Mouse (Mus musculus) liver, embryonic 13.5 days (tissue): ENCODE results near the gene Gm10591. TPM values are rescaled to one million over a fixed set of nuclear protein-coding genes. Genes with fewer than 3 reads are reported as not detected.
"Not testable (repeated sequence)": the region's sequence is repeated elsewhere in the genome, so short reads cannot be mapped to it uniquely, and the experiment has no call there.

Experiments
- ATAC-seq: fragments of 200-750 bp; cut with Nextera tagmentation; 2 replicates; pipeline ENCODE4 v1.8.0; 2017; ENCODE audit warnings: low read depth, mild to moderate bottlenecking, moderate number of reproducible peaks, moderate library complexity
- DNase-seq: peaks from one replicate; pipeline ENCODE4 v3.0.0; 2022
- H3K27ac ChIP-seq: fragments of 300-500 bp; sonication (generic); 2 replicates; pipeline ENCODE4 v1.5.1; 2015; ENCODE audit warnings: moderate library complexity, mild to moderate bottlenecking, inconsistent platforms
- H3K27me3 ChIP-seq: fragments of 300-500 bp; sonication (generic); 2 replicates; pipeline ENCODE4 v1.6.1; 2015; ENCODE audit warnings: mild to moderate bottlenecking, inconsistent platforms
- H3K36me3 ChIP-seq: fragments of 300-500 bp; sonication (generic); 2 replicates; pipeline ENCODE4 v1.6.1; 2015; ENCODE audit warnings: mild to moderate bottlenecking, inconsistent platforms
- H3K4me1 ChIP-seq: fragments of 300-500 bp; sonication (generic); replicated peaks from 2 replicates; pipeline ENCODE4 v1.6.1; 2015; ENCODE audit warnings: inconsistent platforms
- H3K4me2 ChIP-seq: fragments of 300-500 bp; sonication (generic); 2 replicates; pipeline ENCODE4 v1.6.1; 2015; ENCODE audit warnings: inconsistent platforms, mild to moderate bottlenecking, moderate library complexity
- H3K4me3 ChIP-seq: fragments of 300-500 bp; sonication (generic); replicated peaks from 2 replicates; pipeline ENCODE4 v1.5.1; 2015; ENCODE audit warnings: mild to moderate bottlenecking, inconsistent platforms
- H3K9ac ChIP-seq: fragments of 300-500 bp; sonication (generic); 2 replicates; pipeline ENCODE4 v1.6.1; 2015; ENCODE audit warnings: mild to moderate bottlenecking, inconsistent platforms
- H3K9me3 ChIP-seq: fragments of 300-500 bp; sonication (generic); replicated peaks from 2 replicates; pipeline ENCODE4 v1.6.1; 2016; ENCODE audit warnings: inconsistent platforms
- WGBS: fragments of 180-500 bp; shearing (Covaris S2); methylation state at CpG from one replicate; pipeline ENCODE4 v1.1.7; 2015; ENCODE audit not compliant: insufficient replicate concordance; 5-methylcytosine and 5-hydroxymethylcytosine counted together
- polyA plus RNA-seq: library from polyadenylated mRNA; unstranded; fragments of >200 nt; fragmentation: Nextera tagmentation; extraction: Ambion mirVana; gene quantifications from 2 replicates; pipeline ENCODE4 v1.2.1, GENCODE M21; 2015

The Gm10591 gene
- polyA plus RNA-seq: not detected in 2 replicates

DNA sequence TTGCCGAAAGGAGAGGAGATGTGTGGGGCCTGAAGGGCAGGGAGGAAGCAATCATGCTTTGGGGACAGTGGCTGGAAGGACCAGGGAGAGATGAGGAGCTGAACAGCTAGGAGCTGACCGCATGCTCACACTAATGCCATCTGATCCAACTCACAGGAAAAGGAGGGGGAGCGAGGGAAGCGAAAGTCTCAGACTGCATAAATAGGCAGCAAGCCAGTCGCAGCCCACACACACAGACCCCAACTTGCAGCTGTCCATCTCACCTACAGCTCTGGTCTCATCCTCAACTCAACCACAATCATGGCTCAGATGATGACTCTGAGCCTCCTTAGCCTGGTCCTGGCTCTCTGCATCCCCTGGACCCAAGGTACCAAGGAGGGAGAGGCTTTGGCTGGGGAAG lies at the start of gene Gm10591:
Gene Gm10591 (plus strand): TSS at position 301 of the 400 bp plus-strand sequence.
- H3K36me3 ChIP-seq, H3K27ac ChIP-seq, DNase-seq, H3K4me2 ChIP-seq, ATAC-seq, H3K9ac ChIP-seq, H3K27me3 ChIP-seq, H3K4me3 ChIP-seq, H3K4me1 ChIP-seq, H3K9me3 ChIP-seq: not testable (repeated sequence)
- WGBS: no CpG with 5 or more reads among the region's 5 CpGs

DNA sequence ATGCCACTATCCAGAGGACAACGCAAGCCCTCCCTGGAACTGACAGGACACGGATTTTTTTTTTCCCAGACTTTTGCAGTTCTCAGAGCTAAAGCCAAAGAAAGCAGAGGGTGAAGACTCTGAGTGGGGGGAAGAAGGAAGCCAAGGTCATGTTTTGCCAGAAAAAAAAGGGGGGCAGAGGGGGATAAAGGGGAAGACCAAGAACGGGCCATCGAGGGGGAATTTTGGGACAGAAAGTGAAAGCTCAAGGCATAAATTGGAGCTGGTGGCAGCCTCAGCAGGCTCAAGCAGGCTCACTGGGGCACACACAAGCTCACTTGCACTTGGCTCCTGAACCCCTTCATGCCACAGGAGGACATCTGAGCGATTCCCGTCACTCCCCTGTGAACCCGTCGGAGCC lies 17.4 kb downstream of the Gm10591 start, which contains the start of gene Gm2564:
Gene Gm2564 (plus strand): TSS at position 301 of the 400 bp plus-strand sequence.
- ATAC-seq, H3K4me2 ChIP-seq, H3K36me3 ChIP-seq, H3K27ac ChIP-seq, H3K4me3 ChIP-seq, H3K4me1 ChIP-seq, H3K9me3 ChIP-seq, DNase-seq, H3K9ac ChIP-seq, H3K27me3 ChIP-seq: not testable (repeated sequence)
- WGBS: no CpG with 5 or more reads among the region's 8 CpGs

DNA sequence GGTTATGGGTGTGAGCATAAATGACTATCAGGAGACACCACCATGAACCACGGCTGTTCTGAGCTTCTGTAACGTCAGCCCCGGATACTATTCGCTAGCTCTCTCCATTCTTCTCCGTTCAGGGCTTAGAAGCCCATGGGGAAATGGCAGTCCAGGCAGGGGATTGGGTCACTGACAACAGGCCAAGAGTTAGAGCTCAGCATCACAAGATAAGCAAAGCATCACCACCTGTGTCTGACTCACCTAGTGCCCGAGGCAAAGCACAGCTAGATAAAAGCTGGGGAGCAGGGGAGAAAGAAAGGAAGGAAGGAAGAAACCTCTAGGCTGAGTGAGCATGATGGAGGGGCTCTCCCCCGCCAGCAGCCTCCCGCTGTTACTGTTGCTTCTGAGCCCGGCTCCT lies 43.0 kb downstream of the Gm10591 start, which contains the start of gene Ccl27b:
Gene Ccl27b (plus strand): TSS at position 301 of the 400 bp plus-strand sequence.
- ATAC-seq, H3K4me1 ChIP-seq, H3K36me3 ChIP-seq, H3K9ac ChIP-seq, DNase-seq, H3K27ac ChIP-seq, H3K9me3 ChIP-seq, H3K4me3 ChIP-seq, H3K27me3 ChIP-seq, H3K4me2 ChIP-seq: not testable (repeated sequence)
- no CpG with 5 or more reads among the region's 9 CpGs for WGBS

DNA sequence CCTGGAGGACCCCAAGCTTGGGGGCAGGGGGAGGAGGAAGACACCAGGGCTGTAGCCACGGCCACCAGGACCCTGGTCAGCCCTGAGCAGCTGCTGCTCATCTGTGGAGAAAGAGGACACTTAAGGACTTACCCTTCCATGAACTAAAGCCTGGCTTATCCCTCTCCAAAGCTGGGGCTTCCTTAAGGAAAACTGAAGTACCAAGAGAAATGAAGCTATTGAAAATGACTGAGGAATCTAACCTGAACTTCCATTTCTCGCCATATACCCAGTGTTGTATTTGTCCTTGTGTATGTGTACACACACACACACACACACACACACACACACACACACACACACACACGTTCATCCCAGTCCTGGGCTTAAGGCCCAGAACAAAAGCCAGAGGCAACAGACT lies 49.8 kb downstream of the Gm10591 start, which contains the start of gene Il11ra2:
Gene Il11ra2 (minus strand): TSS at position 101 of the 400 bp plus-strand sequence.
- H3K36me3 ChIP-seq, H3K4me2 ChIP-seq: not testable (repeated sequence)

More for the DNA sequence above, 49.8 kb downstream of the Gm10591 start, which contains the start of gene Il11ra2:
- not testable (repeated sequence) for H3K27ac ChIP-seq, H3K9ac ChIP-seq, H3K9me3 ChIP-seq, H3K4me1 ChIP-seq, H3K4me3 ChIP-seq, DNase-seq, H3K27me3 ChIP-seq, ATAC-seq
- no CpG with 5 or more reads among the region's 3 CpGs for WGBS

Other genes with a start within 250 kb of the Gm10591 start
- not detected in 2 replicates for gene Gm21586, start 172.8 kb upstream of the Gm10591 start, polyA plus RNA-seq
- gene Gm2163, start 145.4 kb upstream of the Gm10591 start, polyA plus RNA-seq: 0.03 TPM in 1 of 2 replicates, not detected in the other
- not detected in 2 replicates for gene Fam205a2, start 84.0 kb upstream of the Gm10591 start, polyA plus RNA-seq
- not detected in 2 replicates for gene Gm2564, start 17.5 kb downstream of the Gm10591 start, polyA plus RNA-seq
- gene Ccl27b, start 43.1 kb downstream of the Gm10591 start, polyA plus RNA-seq: not detected in 2 replicates
- not detected in 2 replicates for gene Il11ra2, start 49.7 kb downstream of the Gm10591 start, polyA plus RNA-seq
- not detected in 2 replicates for gene 4930578G10Rik, start 123.3 kb downstream of the Gm10591 start, polyA plus RNA-seq
- gene Ccl19, start 144.4 kb downstream of the Gm10591 start, polyA plus RNA-seq: not detected in 2 replicates
- gene Ccl21a, start 161.8 kb downstream of the Gm10591 start, polyA plus RNA-seq: 0.96 TPM in 1 of 2 replicates, not detected in the other
- gene Fam205a1, start 241.7 kb downstream of the Gm10591 start, polyA plus RNA-seq: 0.12 and 0.15 TPM in 2 replicates
- gene Gm12394, start 244.6 kb downstream of the Gm10591 start, polyA plus RNA-seq: 0.07 and 0.08 TPM in 2 replicates